Mouse (Mus musculus) forelimb bud, embryonic 11.5 days (tissue): ENCODE measurements at regions not wholly inside any gene's neighbourhood (a gene's known extent, or its start where the extent isn't known, plus 50 kb on each side); places are given as distances from the start of the nearest gene placed in this dataset.

Source experiments
- DNase-seq: peaks from one replicate; pipeline ENCODE4 v3.0.0-alpha.2; 2012; ENCODE audit warnings: low read depth, low spot score

GRCm38 (mm10) chr15:62286666-62287655, 1364.1 kb upstream of the A1bg start:
- peak; percentile 69 for DNase-seq

- no peak for DNase-seq
Measured at GRCm38 (mm10) chr15:62284606-62285531, 1362.1 kb upstream of the A1bg start.

GRCm38 (mm10) chr15:62283661-62284429, 1361.0 kb upstream of the A1bg start:
- DNase-seq: no peak

GRCm38 (mm10) chr15:62282646-62283045, 1359.8 kb upstream of the A1bg start:
- DNase-seq: no peak

GRCm38 (mm10) chr15:62282116-62282515, 1359.3 kb upstream of the A1bg start:
- DNase-seq: no peak

- DNase-seq: no peak
Measured at GRCm38 (mm10) chr15:62279526-62279925, 1356.7 kb upstream of the A1bg start.

DNA sequence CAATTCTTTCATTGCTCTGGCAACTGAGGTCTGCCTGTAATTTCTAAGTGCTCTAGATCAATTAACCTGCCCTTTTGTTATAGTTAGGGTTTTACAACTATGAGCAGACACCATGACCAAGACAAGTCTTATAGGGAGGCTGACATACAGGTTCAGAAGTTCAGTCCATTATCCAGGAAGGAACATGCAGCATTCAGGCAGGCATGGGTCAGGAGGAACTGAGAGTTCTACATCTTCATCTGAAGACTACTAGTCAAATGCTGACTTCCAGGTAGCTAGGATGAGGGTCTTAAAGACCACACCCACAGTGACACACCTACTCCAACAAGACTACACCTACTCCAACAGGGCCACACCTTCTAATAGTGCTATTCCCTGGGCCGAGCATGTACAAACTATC, 1352.0 kb upstream of the A1bg start:
- DNase-seq: no peak

- no peak for DNase-seq
Measured at GRCm38 (mm10) chr15:62273855-62274488, 1351.2 kb upstream of the A1bg start.

- DNase-seq: no peak
Measured at GRCm38 (mm10) chr15:62272755-62273154, 1349.9 kb upstream of the A1bg start.

DNA sequence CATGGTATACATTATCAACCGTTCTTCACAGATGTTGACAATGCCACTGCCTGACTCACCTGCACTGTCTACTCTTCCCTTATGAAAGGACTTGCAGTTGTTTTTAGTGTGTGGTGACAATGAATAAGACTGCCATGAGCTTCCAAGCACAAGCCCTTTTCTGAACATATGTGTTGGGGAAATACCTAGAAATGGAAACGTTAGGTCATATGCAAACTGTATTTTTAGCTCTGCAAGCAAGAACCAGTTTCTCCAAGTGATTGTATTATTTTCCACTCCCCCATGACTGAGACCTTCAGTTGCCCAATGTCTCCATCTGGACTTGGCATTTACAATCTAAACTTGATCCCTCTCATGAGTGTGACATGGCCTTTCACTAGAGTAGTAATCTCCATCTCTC, 1348.6 kb upstream of the A1bg start:
- no peak for DNase-seq

- DNase-seq: no peak
Measured at GRCm38 (mm10) chr15:62268189-62268588, 1345.4 kb upstream of the A1bg start.

DNA sequence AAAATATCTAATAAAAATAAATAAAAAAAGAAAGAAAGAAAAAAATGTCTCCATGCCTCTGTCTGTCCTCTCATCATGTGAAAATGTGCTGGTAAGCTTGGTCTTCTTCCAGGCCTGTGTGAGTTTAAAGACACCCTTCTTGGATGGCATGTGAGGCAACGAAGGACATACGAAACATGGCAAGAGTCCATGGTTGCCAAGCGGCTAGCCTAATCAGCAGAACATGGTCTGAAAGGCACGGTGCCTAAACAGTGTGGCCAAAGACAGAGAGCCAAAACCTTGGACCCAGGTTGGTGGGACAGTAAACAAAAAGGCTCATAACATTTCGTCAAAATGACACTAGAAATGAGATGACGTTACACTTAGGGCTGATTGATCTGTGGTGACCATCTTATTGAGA, 1344.7 kb upstream of the A1bg start:
- no peak for DNase-seq

DNA sequence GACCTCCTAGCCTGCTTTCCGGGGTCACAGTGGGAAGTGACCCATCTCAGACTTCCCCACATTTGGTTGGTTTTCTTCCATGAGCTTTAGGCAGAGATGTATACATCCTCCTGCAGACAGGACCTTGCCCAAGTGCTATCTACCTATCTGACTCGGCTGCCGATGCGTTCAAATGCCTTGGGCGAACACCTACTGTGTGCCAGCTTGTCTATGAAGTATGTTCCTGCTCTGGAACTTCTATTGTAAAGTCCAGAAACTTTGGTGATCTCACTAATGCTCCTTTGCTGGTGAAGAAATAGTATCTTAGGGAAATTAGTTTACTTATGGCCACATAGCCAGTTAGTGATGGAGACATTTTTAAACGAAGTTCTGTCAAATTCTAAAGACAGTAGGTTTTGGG, 1343.2 kb upstream of the A1bg start:
- DNase-seq: no peak

- no peak for DNase-seq
Measured at GRCm38 (mm10) chr15:62265484-62265937, 1342.7 kb upstream of the A1bg start.

GRCm38 (mm10) chr15:62264966-62265365, 1342.2 kb upstream of the A1bg start:
- DNase-seq: no peak

GRCm38 (mm10) chr15:62264183-62264582, 1341.4 kb upstream of the A1bg start:
- DNase-seq: no peak

DNA sequence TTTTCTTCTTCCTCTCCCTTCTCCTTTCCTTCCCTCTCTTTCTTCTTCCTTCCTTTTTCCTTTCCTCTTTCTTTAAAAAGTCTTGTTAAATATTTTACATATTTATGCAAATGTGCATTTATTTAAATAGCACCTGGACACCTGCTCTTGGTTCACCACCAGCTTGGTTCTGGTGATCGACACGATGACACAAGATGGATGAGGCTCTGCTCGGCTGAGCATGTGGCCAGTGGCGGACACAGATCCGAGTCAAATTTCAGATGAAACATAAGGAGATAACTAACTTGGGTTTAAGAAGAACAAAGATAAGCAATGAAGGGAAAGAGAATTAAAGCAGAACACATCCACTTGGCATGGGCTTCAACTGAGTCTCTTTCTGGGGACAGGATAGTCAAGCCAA, 1339.7 kb upstream of the A1bg start:
- DNase-seq: no peak

GRCm38 (mm10) chr15:62261520-62261919, 1338.7 kb upstream of the A1bg start:
- DNase-seq: no peak

- no peak for DNase-seq
Measured at GRCm38 (mm10) chr15:62258611-62259010, 1335.8 kb upstream of the A1bg start.

DNA sequence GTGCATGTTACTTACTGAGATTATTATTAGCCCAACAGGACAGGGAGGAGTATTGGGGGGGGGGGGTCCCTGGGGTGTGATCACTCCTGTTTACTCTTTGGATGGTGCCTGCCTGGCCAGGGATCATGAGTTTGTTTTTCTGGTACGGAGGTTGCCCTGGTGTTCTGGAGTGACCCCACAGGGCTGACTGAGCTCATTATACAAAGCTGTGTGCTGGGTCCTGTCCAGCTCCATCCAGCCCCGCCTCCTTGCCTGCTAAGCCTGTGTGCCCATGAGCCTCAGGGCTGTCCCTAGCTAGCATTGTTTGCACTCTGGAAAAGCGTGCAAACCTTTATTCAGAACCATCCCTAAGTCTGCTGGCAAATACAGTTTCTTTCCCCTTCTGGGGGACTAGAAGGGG, 1335.1 kb upstream of the A1bg start:
- DNase-seq: no peak

DNA sequence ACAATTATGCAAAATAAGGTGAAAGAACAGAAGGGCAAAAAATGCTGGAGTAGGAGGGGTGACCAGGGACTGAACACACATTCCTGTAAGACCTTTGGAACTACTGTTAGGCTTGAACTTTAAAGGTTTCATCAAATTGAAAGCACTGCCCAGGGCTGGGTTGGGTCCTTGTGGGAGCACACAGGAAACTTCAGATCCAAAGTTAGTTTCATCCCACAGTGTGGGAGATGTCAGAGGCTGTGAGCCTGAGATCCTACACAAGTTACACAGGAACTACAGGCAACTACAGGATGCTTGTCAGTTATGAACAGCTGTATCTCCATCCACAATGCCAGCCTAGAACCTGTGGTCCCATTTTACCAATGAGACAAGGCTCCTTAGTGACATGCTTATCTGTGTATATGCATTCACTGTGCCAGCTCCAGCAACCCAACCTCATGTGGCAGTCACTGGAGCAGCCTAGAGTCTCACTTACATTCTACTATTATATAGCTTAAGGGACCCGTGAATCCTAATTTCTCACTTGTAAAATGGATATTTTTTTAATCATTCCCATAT, 1334.4 kb upstream of the A1bg start:
- no peak for DNase-seq
